Mouse (Mus musculus) megakaryocyte, embryonic 14.5 days (primary cell): Measurements from ENCODE around the gene Pyurf.

Experiments used
- FLI1 ChIP-seq: IDR thresholded peaks from 2 replicates; pipeline ENCODE4 v1.6.1; 2012; ENCODE audit warnings: low read length, inconsistent platforms, mixed read lengths
- GATA1 ChIP-seq: IDR thresholded peaks from 3 replicates; pipeline ENCODE4 v1.6.1; 2012; ENCODE audit warnings: mixed read lengths, low read length, inconsistent platforms, borderline replicate concordance

DNA sequence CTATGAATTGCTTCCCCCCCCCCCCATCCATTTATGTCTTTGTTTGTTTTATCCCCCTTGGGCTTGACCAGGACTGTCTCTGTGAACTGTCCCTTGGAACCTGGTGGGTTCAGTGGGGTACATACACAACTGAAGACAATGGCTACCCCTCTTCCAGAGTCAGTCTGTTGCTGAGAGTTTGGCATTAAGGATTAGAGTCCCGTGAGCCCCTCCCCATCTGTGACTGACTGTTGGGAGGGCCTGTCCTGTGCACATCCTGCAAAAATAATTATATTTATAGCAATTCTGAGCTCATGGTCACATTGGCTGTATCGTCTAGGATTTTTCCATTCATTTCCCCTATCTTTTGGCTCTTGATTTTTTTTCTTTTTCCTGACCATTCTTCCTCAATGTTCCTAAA lies 11.8 kb upstream of the Pyurf start:
- TF ChIP-seq GATA1 (no peak), FLI1 (no peak)
